Mouse (Mus musculus): ENCODE measurements around the gene Mettl6.
A peak's percentile ranks its signal among the peaks of the same experiment; 100 is the strongest.

Gene Mettl6

DNA sequence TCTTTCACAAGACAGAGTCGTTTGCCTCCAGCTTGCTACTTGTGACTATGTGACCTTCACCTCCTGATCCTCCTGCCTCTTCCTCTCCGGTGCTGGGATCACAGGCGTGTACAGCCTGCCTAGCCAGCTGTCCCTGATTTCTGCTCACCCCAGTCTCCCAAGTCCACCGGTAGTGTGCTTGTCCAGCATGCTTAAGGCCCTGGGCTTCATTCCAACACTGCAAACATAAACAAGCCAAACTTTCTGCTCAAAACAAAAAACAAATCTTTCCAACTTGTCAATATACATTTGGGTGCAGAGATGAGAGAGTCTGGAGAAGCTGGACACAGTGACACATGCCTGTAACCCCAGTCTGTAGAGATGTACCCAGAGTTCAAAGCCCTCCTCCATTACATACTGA lies 62.4 kb downstream of the Mettl6 start:
- peak; percentile 66 for DNase-seq (ENCODE audit: low read depth)

DNA sequence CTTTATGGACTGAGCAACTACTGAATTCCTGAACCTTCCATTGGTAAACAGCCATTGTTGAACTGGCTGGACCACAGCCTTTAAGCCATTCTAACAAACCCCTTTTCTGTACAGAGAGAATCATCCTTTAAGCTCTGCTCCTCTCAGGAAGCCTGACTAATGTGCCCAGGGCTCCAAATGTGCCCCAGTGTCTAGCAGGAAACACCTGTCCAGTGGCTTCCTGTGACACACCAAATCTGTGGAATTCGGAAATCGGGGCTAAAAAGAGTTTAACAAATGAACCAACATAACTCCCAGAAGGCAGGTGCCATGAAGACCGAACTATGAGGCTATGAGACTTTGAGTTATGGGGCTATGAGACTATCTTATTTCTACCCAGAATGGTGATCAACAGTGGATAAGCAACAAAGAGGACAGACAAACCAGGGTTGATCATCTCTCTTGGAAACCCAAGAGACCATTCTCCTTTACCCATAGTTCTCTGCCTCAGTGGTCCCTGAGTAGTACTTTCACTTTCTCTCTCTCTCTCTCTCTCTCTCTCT lies 63.0 kb downstream of the Mettl6 start:
- DNase-seq (ENCODE audit: low read depth): no peak

DNA sequence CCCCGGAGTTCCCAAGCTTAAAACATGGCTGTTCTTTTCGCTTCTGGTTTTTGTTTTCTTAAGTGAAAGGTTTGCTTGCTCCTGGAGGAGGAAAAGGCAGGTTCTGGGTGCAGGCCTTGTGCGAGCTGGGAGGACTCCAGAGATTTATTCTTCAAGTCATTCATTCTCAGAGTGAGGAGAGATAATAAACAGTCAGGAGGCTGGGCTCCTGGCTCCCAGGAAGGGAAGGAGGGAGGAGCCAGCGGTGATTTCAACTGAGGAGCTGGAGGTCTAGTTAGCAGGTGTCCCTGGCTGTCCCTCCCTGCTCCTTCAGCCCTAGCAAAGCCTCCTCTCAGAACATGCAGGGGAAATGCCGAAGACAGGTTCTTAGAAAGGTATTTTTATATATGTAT lies 65.8 kb downstream of the Mettl6 start:
- DNase-seq (ENCODE audit: low read depth): no peak

DNA sequence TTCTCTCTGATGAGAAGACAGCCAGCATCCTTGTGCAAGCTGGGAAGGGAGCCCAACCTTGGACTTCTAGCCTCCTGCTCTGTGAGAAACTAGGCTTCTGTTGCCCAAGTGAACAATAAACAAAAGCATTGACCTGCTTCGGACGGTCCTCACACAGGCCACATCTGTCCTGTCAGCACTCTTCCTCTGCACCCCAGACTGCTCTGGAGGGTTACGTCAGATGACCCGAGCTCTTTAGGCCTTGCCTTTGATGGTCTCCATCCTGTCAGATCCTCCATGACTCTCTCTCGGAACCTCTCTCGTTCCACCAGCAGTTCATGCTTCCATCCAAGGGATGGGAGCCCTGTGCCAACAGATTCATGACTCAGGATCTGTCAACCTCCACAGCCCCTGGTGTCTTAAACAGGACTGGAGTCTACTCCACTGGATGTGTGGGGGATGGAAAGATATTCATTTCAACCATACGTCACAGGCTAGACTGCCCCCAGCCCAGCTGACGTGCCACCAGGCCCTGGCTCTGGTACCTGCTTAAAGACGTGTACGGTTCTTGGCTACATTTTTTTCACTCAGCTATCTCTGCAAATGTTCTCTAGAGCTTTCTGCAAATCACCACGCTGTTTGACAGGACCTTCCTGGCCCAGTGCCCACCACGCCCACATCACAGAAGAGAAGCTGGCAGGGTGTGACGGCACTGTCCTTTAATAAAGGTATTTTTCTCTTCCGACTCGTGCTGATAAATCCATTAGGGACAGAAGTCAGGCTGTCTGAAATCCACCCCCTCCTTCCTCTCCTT lies 66.4 kb downstream of the Mettl6 start:
- peak; percentile 38 for DNase-seq (ENCODE audit: low read depth)
